Mouse (Mus musculus): ENCODE results near the gene Gm5072.
"Not testable (repeated sequence)": the region's sequence is repeated elsewhere in the genome, so short reads cannot be mapped to it uniquely, and the experiment has no call there.

Gm5072 gene

GRCm38 (mm10) chrX:91392200-91392599 lies at the start of gene Gm5072:
TSS of gene Gm5072 (plus strand) at chrX:91392500.
- DNase-seq = not testable (repeated sequence)

All from kidney, adult 8-10 months (tissue).